Mouse (Mus musculus): ENCODE results near the gene Mkks. TPM values are rescaled to one million over a fixed set of nuclear protein-coding genes. Genes with fewer than 3 reads are reported as not detected.

The Mkks gene
- polyA plus RNA-seq (2014; fragmentation: Nextera tagmentation; extraction: Ambion mirVana), result 15.5 and 16.2 TPM in 2 replicates

DNA sequence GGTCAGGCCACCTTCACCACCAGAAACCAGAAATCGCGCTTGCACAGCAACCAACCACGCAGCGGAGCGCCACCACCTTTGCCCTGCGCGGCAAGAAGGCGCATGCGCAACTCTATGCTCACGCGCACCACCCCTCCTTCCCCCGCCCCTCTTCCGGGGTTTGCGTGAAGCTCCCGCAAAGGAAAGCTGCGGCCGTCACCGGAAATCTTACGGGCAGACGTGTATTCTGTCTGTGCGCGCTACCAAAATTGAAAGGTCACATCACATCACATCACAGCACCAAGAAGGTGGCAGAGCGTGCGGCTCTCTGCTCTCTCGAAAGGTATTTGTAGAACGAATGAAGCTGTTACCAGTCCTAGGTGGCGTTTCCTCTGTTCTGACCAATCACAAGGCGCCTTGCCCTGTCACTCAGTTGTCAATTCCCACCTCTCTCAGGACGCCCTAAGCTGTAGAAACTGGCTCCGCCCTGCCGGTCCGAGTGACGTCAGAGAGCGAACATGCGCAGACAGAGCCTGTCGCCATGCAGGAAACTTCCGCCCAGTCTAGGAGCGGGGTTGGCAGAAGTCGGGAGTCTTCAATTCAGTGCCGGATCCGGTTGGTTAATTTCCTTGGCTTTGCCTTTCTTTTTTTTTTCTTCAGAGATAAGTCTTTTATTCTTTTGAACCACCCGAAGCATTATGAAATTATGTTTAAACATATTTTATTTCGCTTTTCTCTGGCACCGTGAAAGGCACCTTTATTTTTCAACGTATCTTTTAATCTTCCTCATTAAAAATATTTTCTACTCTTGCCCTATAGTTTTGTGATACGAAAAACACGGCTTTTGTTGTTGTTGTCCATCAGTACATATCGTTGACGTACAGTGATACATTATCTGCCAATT lies at the start of gene Mkks, which contains the start of the genes Slx4ip and AL731706.1:
Gene Mkks, minus strand, starts transcription at position 322 of the 883 bp plus-strand sequence.
Gene Slx4ip, plus strand, starts transcription at position 151 of the 883 bp plus-strand sequence.
Gene AL731706.1, minus strand, starts transcription at position 322 of the 883 bp plus-strand sequence.
- WGBS, result under 1% methylated on average over 49 of the region's 49 CpGs

GRCm38 (mm10) chr2:136938249-136938648 lies 47.1 kb upstream of the Mkks start:
- no peaks in the 10 kb centered on the region for H3K36me3 ChIP-seq (ENCODE audit: control insufficient read depth, insufficient read depth, low read length)
- no peak overlapping the region for H3K4me2 ChIP-seq (ENCODE audit: low read length)
- no peak overlapping the region for H3K27ac ChIP-seq (ENCODE audit: low read depth)
- no peaks in the 10 kb centered on the region for H3K4me1 ChIP-seq (replicated peaks; ENCODE audit: control insufficient read depth, insufficient read depth, low read length)
- no peak overlapping the region for H3K9ac ChIP-seq (ENCODE audit: low read length)
- H3K9me3 ChIP-seq (ENCODE audit: control insufficient read depth, low read length), result no peaks in the 10 kb centered on the region
- DNase-seq (ENCODE audit: low spot score) (no peak), ATAC-seq (replicated peaks; ENCODE audit: low FRiP score, low TSS enrichment, low read depth) (no peak)
- no peak overlapping the region for H3K4me3 ChIP-seq (ENCODE audit: low read depth, low read length)
- 88% methylated on average over 1 of the region's 1 CpGs for WGBS
- no peaks in the 10 kb centered on the region for H3K27me3 ChIP-seq (replicated peaks; ENCODE audit: control insufficient read depth, insufficient read depth, low read length)

More for the DNA sequence above, at the start of gene Mkks, which contains the start of the genes Slx4ip and AL731706.1:
- ATAC-seq (replicated peaks; ENCODE audit: low FRiP score, low TSS enrichment, low read depth), result peak; percentile 97
- Histone ChIP-seq H3K4me2 (ENCODE audit: low read length) (peak within 1 kb of the TSS; percentile 57), H3K9me3 (ENCODE audit: control insufficient read depth, low read length) (no peaks in the 10 kb centered on the region), H3K36me3 (ENCODE audit: control insufficient read depth, insufficient read depth, low read length) (no peaks in the 10 kb centered on the region), H3K27ac (ENCODE audit: low read depth) (peak within 1 kb of the TSS; percentile 87), H3K27me3 (replicated peaks; ENCODE audit: control insufficient read depth, insufficient read depth, low read length) (no peaks in the 10 kb centered on the region), H3K4me3 (ENCODE audit: low read depth, low read length) (peak within 1 kb of the TSS; percentile 79), H3K9ac (ENCODE audit: low read length) (peak within 1 kb of the TSS; percentile 73), H3K4me1 (replicated peaks; ENCODE audit: control insufficient read depth, insufficient read depth, low read length) (peaks cover 5% of the 10 kb centered on the region; the same call in 1 of the 2 replicates)
- DNase-seq (ENCODE audit: low spot score), result peak; percentile 98

DNA sequence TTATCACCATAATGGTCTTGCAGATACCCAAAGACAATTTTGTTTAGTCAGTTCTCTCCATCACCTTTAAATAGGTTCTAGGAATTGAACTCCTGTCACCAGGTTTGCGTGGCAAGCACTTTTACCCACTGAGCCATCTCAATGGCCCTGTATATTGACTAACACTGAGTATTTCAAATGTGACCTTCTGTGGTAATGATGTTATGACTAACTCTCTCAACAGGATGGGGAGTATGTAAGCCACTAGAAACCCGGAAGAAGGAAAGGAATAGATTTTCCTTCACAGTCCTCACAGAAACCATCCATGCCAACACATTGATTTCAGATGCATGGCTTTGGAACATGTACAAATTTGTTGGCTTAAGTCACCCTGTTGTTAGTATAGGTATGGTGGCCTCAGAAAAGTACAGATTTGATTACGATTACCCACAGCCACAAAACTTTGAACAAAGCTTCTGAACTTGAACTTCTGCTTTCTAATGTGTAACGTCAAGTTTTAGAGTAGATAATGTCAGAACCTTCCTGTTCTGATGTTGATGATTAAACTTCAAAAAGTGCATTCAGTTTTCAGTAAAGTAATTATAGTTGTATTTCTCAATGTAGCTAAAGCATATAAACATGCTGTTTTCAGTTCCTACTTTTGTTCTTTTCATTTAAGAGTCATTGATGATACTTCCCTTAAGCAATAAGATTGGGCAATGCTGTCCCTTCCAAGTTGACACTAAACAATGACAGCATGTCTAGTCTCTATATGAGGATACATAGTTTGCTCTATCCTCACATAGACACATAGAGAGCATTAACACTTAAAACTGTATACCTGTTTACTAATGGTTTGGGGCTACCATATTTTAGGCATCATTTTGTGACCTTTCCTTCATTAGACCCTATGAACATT lies 45.5 kb upstream of the Mkks start:
- no peaks in the 10 kb centered on the region for H3K27me3 ChIP-seq (replicated peaks; ENCODE audit: control insufficient read depth, insufficient read depth, low read length)
- H3K9me3 ChIP-seq (ENCODE audit: control insufficient read depth, low read length), result no peaks in the 10 kb centered on the region
- no peak overlapping the region for H3K4me2 ChIP-seq (ENCODE audit: low read length)
- ATAC-seq (replicated peaks; ENCODE audit: low FRiP score, low TSS enrichment, low read depth) (no peak), DNase-seq (ENCODE audit: low spot score) (no peak)
- no peaks in the 10 kb centered on the region for H3K4me1 ChIP-seq (replicated peaks; ENCODE audit: control insufficient read depth, insufficient read depth, low read length)
- 94% methylated on average over 4 of the region's 4 CpGs for WGBS
- no peaks in the 10 kb centered on the region for H3K36me3 ChIP-seq (ENCODE audit: control insufficient read depth, insufficient read depth, low read length)
- H3K9ac ChIP-seq (ENCODE audit: low read length), result no peak overlapping the region
- no peak overlapping the region for H3K27ac ChIP-seq (ENCODE audit: low read depth)
- no peak overlapping the region for H3K4me3 ChIP-seq (ENCODE audit: low read depth, low read length)

GRCm38 (mm10) chr2:136921003-136921408 lies 29.8 kb upstream of the Mkks start:
- Histone ChIP-seq H3K27ac (ENCODE audit: low read depth) (no peak overlapping the region), H3K36me3 (ENCODE audit: control insufficient read depth, insufficient read depth, low read length) (no peaks in the 10 kb centered on the region), H3K4me2 (ENCODE audit: low read length) (no peak overlapping the region), H3K4me3 (ENCODE audit: low read depth, low read length) (no peak overlapping the region), H3K9ac (ENCODE audit: low read length) (no peak overlapping the region), H3K9me3 (ENCODE audit: control insufficient read depth, low read length) (no peaks in the 10 kb centered on the region), H3K4me1 (replicated peaks; ENCODE audit: control insufficient read depth, insufficient read depth, low read length) (peaks cover 9% of the 10 kb centered on the region), H3K27me3 (replicated peaks; ENCODE audit: control insufficient read depth, insufficient read depth, low read length) (no peaks in the 10 kb centered on the region)
- DNase-seq (ENCODE audit: low spot score) (no peak), ATAC-seq (replicated peaks; ENCODE audit: low FRiP score, low TSS enrichment, low read depth) (0 out of 2 replicates have a peak, but pooled peaks have one; percentile 27)
- 28% methylated on average over 4 of the region's 4 CpGs for WGBS

DNA sequence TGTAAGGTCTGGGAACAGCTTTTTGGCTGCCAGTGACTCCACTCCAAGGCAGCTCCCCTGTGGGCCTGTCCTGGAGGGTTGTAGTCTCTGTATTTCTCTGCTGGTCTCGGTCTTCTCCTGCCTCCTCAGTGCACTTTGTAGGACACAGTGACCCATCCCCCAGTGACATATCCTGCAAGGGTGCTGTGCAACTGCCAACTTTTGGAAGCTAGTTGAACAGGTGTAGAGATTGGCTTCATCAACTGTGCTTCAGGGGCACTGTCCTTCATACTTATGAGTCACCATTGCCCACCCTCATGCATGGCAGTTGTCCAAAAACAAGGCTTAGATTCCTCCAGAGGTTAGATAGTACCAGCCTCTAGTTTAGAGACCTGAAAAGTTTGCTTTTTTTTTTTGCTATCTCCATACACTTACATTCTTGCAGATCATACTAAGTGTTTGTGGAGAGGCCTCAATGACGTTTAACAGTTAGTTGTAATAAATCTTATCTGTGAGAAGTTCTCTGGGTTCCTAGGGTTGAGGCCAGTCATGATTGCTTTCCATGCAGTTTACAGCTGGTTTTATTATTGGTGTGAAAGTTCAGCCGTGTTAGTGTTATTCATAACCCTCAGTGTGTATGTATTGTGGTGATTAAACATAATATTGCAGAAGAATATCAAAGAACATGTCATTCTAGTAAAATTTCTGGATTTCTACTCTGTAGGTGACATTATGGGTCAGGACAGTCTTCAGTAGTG lies 29.2 kb upstream of the Mkks start:
- WGBS, result 53% methylated on average over 3 of the region's 3 CpGs
- Histone ChIP-seq H3K27ac (ENCODE audit: low read depth) (no peak overlapping the region), H3K9ac (ENCODE audit: low read length) (no peak overlapping the region), H3K27me3 (replicated peaks; ENCODE audit: control insufficient read depth, insufficient read depth, low read length) (no peaks in the 10 kb centered on the region), H3K4me1 (replicated peaks; ENCODE audit: control insufficient read depth, insufficient read depth, low read length) (peaks cover 9% of the 10 kb centered on the region), H3K9me3 (ENCODE audit: control insufficient read depth, low read length) (no peaks in the 10 kb centered on the region), H3K4me2 (ENCODE audit: low read length) (no peak overlapping the region), H3K4me3 (ENCODE audit: low read depth, low read length) (no peak overlapping the region), H3K36me3 (ENCODE audit: control insufficient read depth, insufficient read depth, low read length) (no peaks in the 10 kb centered on the region)
- ATAC-seq (replicated peaks; ENCODE audit: low FRiP score, low TSS enrichment, low read depth), result 0 out of 2 replicates have a peak, but pooled peaks have one; percentile 5
- no peak for DNase-seq (ENCODE audit: low spot score)

DNA sequence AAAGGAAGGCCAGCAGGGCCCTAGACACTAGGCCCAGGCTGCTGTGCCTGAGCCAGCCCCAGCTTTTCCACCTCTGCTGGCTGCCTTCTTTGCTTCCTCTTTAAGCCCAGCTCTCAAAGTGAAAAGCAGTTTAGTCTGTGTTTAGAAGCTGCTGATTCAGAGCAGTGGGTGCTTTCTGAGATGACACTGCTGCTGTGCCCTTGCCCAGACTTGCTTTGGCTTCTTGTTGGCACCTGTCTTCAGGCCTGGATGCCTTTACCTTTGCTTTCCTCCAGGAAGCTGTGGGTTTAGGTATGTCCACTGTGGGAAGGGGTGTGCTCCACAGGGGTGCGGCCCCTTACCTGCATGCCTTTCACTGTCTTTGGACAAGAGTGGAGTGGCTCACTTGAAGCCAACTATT lies 28.2 kb upstream of the Mkks start:
- ATAC-seq (replicated peaks; ENCODE audit: low FRiP score, low TSS enrichment, low read depth), result no peak
- WGBS, result 100% methylated on average over 1 of the region's 1 CpGs
- Histone ChIP-seq H3K27me3 (replicated peaks; ENCODE audit: control insufficient read depth, insufficient read depth, low read length) (no peaks in the 10 kb centered on the region), H3K4me3 (ENCODE audit: low read depth, low read length) (no peak overlapping the region), H3K4me1 (replicated peaks; ENCODE audit: control insufficient read depth, insufficient read depth, low read length) (peaks cover 9% of the 10 kb centered on the region), H3K36me3 (ENCODE audit: control insufficient read depth, insufficient read depth, low read length) (no peaks in the 10 kb centered on the region), H3K27ac (ENCODE audit: low read depth) (no peak overlapping the region), H3K9me3 (ENCODE audit: control insufficient read depth, low read length) (no peaks in the 10 kb centered on the region), H3K9ac (ENCODE audit: low read length) (no peak overlapping the region), H3K4me2 (ENCODE audit: low read length) (no peak overlapping the region)
- DNase-seq (ENCODE audit: low spot score), result no peak

- no peak overlapping the region for H3K9ac ChIP-seq (ENCODE audit: low read length)
- peaks cover 13% of the 10 kb centered on the region for H3K4me1 ChIP-seq (replicated peaks; ENCODE audit: control insufficient read depth, insufficient read depth, low read length)
- DNase-seq (ENCODE audit: low spot score) (no peak), ATAC-seq (replicated peaks; ENCODE audit: low FRiP score, low TSS enrichment, low read depth) (no peak)
- H3K4me3 ChIP-seq (ENCODE audit: low read depth, low read length), result no peak overlapping the region
- no peak overlapping the region for H3K4me2 ChIP-seq (ENCODE audit: low read length)
- no peaks in the 10 kb centered on the region for H3K27me3 ChIP-seq (replicated peaks; ENCODE audit: control insufficient read depth, insufficient read depth, low read length)
- WGBS, result 40% methylated on average over 3 of the region's 3 CpGs
- no peak overlapping the region for H3K27ac ChIP-seq (ENCODE audit: low read depth)
- H3K36me3 ChIP-seq (ENCODE audit: control insufficient read depth, insufficient read depth, low read length), result no peaks in the 10 kb centered on the region
- no peaks in the 10 kb centered on the region for H3K9me3 ChIP-seq (ENCODE audit: control insufficient read depth, low read length)
Measured at GRCm38 (mm10) chr2:136914334-136914902, 23.2 kb upstream of the Mkks start.

Measured in intestine, embryonic 14.5 days (tissue).